Mouse (Mus musculus) liver, embryonic 11.5 days (tissue): ENCODE data around the gene Uqcrc1. TPM values are rescaled to one million over a fixed set of nuclear protein-coding genes. Genes with fewer than 3 reads are reported as not detected.

ENCODE experiments used
- microRNA counts: library from miRNA; unstranded; fragments of <30 nt; microRNA quantifications from one replicate; lab custom pipeline; 2015
- microRNA-seq: library from miRNA; unstranded; fragments of <30 nt; microRNA quantifications from one replicate; pipeline ENCODE4, GENCODE M21; 2017; ENCODE audit warnings: borderline number of aligned reads
- polyA plus RNA-seq: library from polyadenylated mRNA; unstranded; fragments of >200 nt; fragmentation: Nextera tagmentation; extraction: Ambion mirVana; gene quantifications from 2 replicates; pipeline ENCODE4 v1.2.1, GENCODE M21; 2014

Gene Uqcrc1
- polyA plus RNA-seq, 1 experiment from 2014 or later = 547 TPM

MicroRNAs within 50 kb of the gene (microRNA counts, 519-probe panel; counts per million panel counts)
- microRNA mmu-miR-711 (lab: Ali Mortazavi, UCI) = not detected

Small RNA genes within 50 kb of the gene (microRNA-seq; reads per million reads assigned to microRNA genes)
- not detected for gene Mir711

Other genes starting within 250 kb of the Uqcrc1 start
- 23.8 and 26.2 TPM in 2 replicates for gene Prkar2a, start 247.3 kb upstream of the Uqcrc1 start, polyA plus RNA-seq
- gene Ip6k2, start 152.8 kb upstream of the Uqcrc1 start, polyA plus RNA-seq = 31.8 and 37.5 TPM in 2 replicates
- gene Nckipsd, start 128.3 kb upstream of the Uqcrc1 start, polyA plus RNA-seq = 8.8 and 16.2 TPM in 2 replicates
- gene Celsr3, start 110.3 kb upstream of the Uqcrc1 start, polyA plus RNA-seq = 0.08 and 0.22 TPM in 2 replicates
- gene Slc26a6, start 83.3 kb upstream of the Uqcrc1 start, polyA plus RNA-seq = 9.0 and 10.5 TPM in 2 replicates
- not detected in 2 replicates for gene Tmem89, start 22.0 kb upstream of the Uqcrc1 start, polyA plus RNA-seq
- 0.16 and 0.69 TPM in 2 replicates for gene Col7a1, start 17.0 kb downstream of the Uqcrc1 start, polyA plus RNA-seq
- not detected in 2 replicates for gene Ucn2, start 49.4 kb downstream of the Uqcrc1 start, polyA plus RNA-seq
- 7.4 and 9.1 TPM in 2 replicates for gene Pfkfb4, start 55.1 kb downstream of the Uqcrc1 start, polyA plus RNA-seq
- 33.7 and 34.3 TPM in 2 replicates for gene Shisa5, start 101.9 kb downstream of the Uqcrc1 start, polyA plus RNA-seq
- gene Trex1, start 123.1 kb downstream of the Uqcrc1 start, polyA plus RNA-seq = 8.9 and 9.7 TPM in 2 replicates
- gene Atrip, start 137.5 kb downstream of the Uqcrc1 start, polyA plus RNA-seq = 24.3 and 28.9 TPM in 2 replicates
- 21.9 TPM in 2 replicates for gene Ccdc51, start 145.9 kb downstream of the Uqcrc1 start, polyA plus RNA-seq
- 716 and 742 TPM in 2 replicates for gene Tma7, start 146.0 kb downstream of the Uqcrc1 start, polyA plus RNA-seq
- 5.8 and 7.4 TPM in 2 replicates for gene Plxnb1, start 158.8 kb downstream of the Uqcrc1 start, polyA plus RNA-seq
- 0.08 TPM in 1 of 2 replicates, not detected in the other for gene Fbxw21, start 225.4 kb downstream of the Uqcrc1 start, polyA plus RNA-seq